Mouse (Mus musculus): ENCODE data around the gene Cib4. TPM values are rescaled to one million over a fixed set of nuclear protein-coding genes. Genes with fewer than 3 reads are reported as not detected.

Gene Cib4
- polyA plus RNA-seq (2014; fragmentation: Nextera tagmentation; extraction: Ambion mirVana) = not detected in 2 replicates

GRCm38 (mm10) chr5:30545698-30546097 lies at the start of gene Cib4:
Gene Cib4 (minus strand): TSS chr5:30545836.
- H3K4me2 ChIP-seq = no peak within 1 kb of the TSS
- H3K9me3 ChIP-seq (ENCODE audit: control insufficient read depth, low read length) = no peaks in the 10 kb centered on the region
- WGBS = 49% methylated on average over 2 of the region's 2 CpGs
- no peaks in the 10 kb centered on the region for H3K27me3 ChIP-seq (ENCODE audit: control insufficient read depth, insufficient read depth, low read length)
- no peak within 1 kb of the TSS for H3K9ac ChIP-seq (ENCODE audit: low read length)
- ATAC-seq (ENCODE audit: low FRiP score) (no peak), DNase-seq (ENCODE audit: low spot score, missing footprints) (no peak)
- no peak within 1 kb of the TSS for H3K27ac ChIP-seq (ENCODE audit: low read depth, low read length)
- no peaks in the 10 kb centered on the region for H3K4me1 ChIP-seq (ENCODE audit: control insufficient read depth, insufficient read depth, low read length)
- H3K36me3 ChIP-seq (ENCODE audit: control insufficient read depth, insufficient read depth, low read length) = no peaks in the 10 kb centered on the region
- no peak within 1 kb of the TSS for H3K4me3 ChIP-seq (ENCODE audit: low read depth, low read length)

GRCm38 (mm10) chr5:30594953-30595560 lies 49.4 kb upstream of the Cib4 start:
- peaks cover 3% of the 10 kb centered on the region; the same call in 1 of the 2 replicates for H3K27me3 ChIP-seq (ENCODE audit: control insufficient read depth, insufficient read depth, low read length)
- DNase-seq (ENCODE audit: low spot score, missing footprints) (peak; percentile 84), ATAC-seq (ENCODE audit: low FRiP score) (no peak)
- no peaks in the 10 kb centered on the region for H3K9me3 ChIP-seq (ENCODE audit: control insufficient read depth, low read length)
- H3K36me3 ChIP-seq (ENCODE audit: control insufficient read depth, insufficient read depth, low read length) = no peaks in the 10 kb centered on the region
- no peak overlapping the region for H3K27ac ChIP-seq (ENCODE audit: low read depth, low read length)
- H3K4me1 ChIP-seq (ENCODE audit: control insufficient read depth, insufficient read depth, low read length) = peaks cover 9% of the 10 kb centered on the region
- H3K9ac ChIP-seq (ENCODE audit: low read length) = no peak overlapping the region
- H3K4me2 ChIP-seq = no peak overlapping the region
- H3K4me3 ChIP-seq (ENCODE audit: low read depth, low read length) = no peak overlapping the region
- WGBS = 37% methylated on average over 6 of the region's 6 CpGs

GRCm38 (mm10) chr5:30593811-30594504 lies 48.3 kb upstream of the Cib4 start:
- Histone ChIP-seq H3K36me3 (ENCODE audit: control insufficient read depth, insufficient read depth, low read length) (no peaks in the 10 kb centered on the region), H3K4me1 (ENCODE audit: control insufficient read depth, insufficient read depth, low read length) (peaks cover 9% of the 10 kb centered on the region), H3K27me3 (ENCODE audit: control insufficient read depth, insufficient read depth, low read length) (peaks cover 14% of the 10 kb centered on the region), H3K4me3 (ENCODE audit: low read depth, low read length) (no peak overlapping the region), H3K4me2 (no peak overlapping the region), H3K9me3 (ENCODE audit: control insufficient read depth, low read length) (no peaks in the 10 kb centered on the region), H3K27ac (ENCODE audit: low read depth, low read length) (no peak overlapping the region), H3K9ac (ENCODE audit: low read length) (no peak overlapping the region)
- DNase-seq (ENCODE audit: low spot score, missing footprints) = peak; percentile 59
- no peak for ATAC-seq (ENCODE audit: low FRiP score)
- 46% methylated on average over 10 of the region's 10 CpGs for WGBS

DNA sequence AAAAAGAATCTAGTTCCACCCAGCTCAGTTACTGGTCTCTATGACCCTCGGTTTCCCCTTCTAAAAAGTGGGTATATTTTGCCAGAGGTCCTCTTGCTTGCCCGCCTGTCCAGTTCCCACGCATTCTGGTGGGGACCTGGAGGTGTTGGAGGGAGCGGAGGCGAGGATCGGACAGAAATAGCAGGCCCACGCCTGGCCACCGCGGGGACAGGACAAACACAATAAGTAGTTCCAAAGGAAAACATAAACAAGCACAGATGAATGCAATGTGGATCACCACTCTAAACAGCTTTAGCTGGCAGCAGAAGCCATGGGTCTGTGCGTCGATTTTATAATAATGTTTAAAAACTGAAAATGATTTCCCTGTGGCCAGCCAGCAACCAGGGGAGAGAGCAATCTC lies 47.7 kb upstream of the Cib4 start:
- Histone ChIP-seq H3K9ac (ENCODE audit: low read length) (no peak overlapping the region), H3K9me3 (ENCODE audit: control insufficient read depth, low read length) (no peaks in the 10 kb centered on the region)

GRCm38 (mm10) chr5:30592279-30592980 lies 46.8 kb upstream of the Cib4 start:
- WGBS = 78% methylated on average over 11 of the region's 11 CpGs

More for the DNA sequence above, 47.7 kb upstream of the Cib4 start:
- Histone ChIP-seq H3K36me3 (ENCODE audit: control insufficient read depth, insufficient read depth, low read length) (no peaks in the 10 kb centered on the region), H3K27ac (ENCODE audit: low read depth, low read length) (no peak overlapping the region), H3K4me1 (ENCODE audit: control insufficient read depth, insufficient read depth, low read length) (peaks cover 15% of the 10 kb centered on the region), H3K27me3 (ENCODE audit: control insufficient read depth, insufficient read depth, low read length) (peaks cover 20% of the 10 kb centered on the region), H3K4me3 (ENCODE audit: low read depth, low read length) (no peak overlapping the region), H3K4me2 (no peak overlapping the region)
- DNase-seq (ENCODE audit: low spot score, missing footprints) = no peak
- ATAC-seq (ENCODE audit: low FRiP score) = no peak
- 82% methylated on average over 11 of the region's 11 CpGs for WGBS

DNA sequence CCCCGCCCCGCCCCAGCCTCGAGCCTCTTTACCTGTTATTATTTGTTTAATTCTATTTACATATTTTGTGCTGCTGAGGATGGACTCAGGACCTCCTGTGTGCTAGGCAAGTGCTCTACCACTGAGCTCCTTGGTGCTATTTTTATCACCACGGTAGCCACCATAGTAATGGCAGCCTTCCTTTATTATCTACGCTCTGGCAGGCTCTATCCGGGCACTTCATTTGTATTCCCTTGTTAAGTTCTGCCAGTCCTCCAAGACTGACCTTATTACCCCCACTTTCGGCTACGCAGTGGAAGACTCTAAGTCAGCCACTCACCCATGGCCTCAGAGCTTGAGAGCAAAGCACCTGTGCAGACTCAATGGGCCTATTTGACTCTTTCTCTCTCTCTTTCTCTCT lies 46.1 kb upstream of the Cib4 start:
- Histone ChIP-seq H3K9me3 (ENCODE audit: control insufficient read depth, low read length) (no peaks in the 10 kb centered on the region), H3K4me1 (ENCODE audit: control insufficient read depth, insufficient read depth, low read length) (peaks cover 15% of the 10 kb centered on the region), H3K4me3 (ENCODE audit: low read depth, low read length) (no peak overlapping the region), H3K27me3 (ENCODE audit: control insufficient read depth, insufficient read depth, low read length) (peaks cover 28% of the 10 kb centered on the region), H3K27ac (ENCODE audit: low read depth, low read length) (no peak overlapping the region), H3K9ac (ENCODE audit: low read length) (no peak overlapping the region), H3K4me2 (no peak overlapping the region), H3K36me3 (ENCODE audit: control insufficient read depth, insufficient read depth, low read length) (no peaks in the 10 kb centered on the region)
- ATAC-seq (ENCODE audit: low FRiP score) (no peak), DNase-seq (ENCODE audit: low spot score, missing footprints) (peak; percentile 82)
- 88% methylated on average over 8 of the region's 8 CpGs for WGBS

More at GRCm38 (mm10) chr5:30592279-30592980, 46.8 kb upstream of the Cib4 start:
- H3K4me2 ChIP-seq = no peak overlapping the region
- H3K36me3 ChIP-seq (ENCODE audit: control insufficient read depth, insufficient read depth, low read length) = no peaks in the 10 kb centered on the region
- H3K27ac ChIP-seq (ENCODE audit: low read depth, low read length) = no peak overlapping the region
- H3K27me3 ChIP-seq (ENCODE audit: control insufficient read depth, insufficient read depth, low read length) = peaks cover 23% of the 10 kb centered on the region
- H3K9me3 ChIP-seq (ENCODE audit: control insufficient read depth, low read length) = no peaks in the 10 kb centered on the region
- H3K4me3 ChIP-seq (ENCODE audit: low read depth, low read length) = no peak overlapping the region
- peaks cover 15% of the 10 kb centered on the region for H3K4me1 ChIP-seq (ENCODE audit: control insufficient read depth, insufficient read depth, low read length)
- ATAC-seq (ENCODE audit: low FRiP score) (no peak), DNase-seq (ENCODE audit: low spot score, missing footprints) (peak; percentile 60)
- H3K9ac ChIP-seq (ENCODE audit: low read length) = no peak overlapping the region

DNA sequence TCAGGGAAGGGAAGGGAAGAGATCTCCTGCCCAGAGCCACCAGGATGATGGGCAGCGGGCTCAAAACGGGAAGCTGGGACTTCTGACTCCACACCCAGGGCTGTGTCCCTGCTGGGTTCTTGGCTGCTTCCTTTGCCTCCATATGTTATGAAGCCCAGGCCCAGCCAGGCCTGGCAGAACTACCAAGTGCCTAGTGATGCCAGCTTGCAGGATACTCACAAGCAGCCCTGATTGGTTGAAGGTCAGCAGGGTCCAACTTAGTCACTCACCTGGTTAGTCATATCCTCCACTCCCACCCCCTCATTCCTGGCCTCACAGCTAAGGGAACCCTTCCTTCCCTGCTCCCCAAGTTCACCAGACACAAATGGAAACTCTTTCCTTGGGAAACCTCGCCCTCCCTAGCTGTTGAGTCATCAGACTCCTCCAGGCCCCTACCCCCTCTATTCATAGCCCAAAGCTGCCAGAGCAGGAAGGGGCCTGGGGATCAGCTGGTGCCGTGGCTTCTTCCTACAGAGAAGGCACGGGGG lies 45.6 kb upstream of the Cib4 start:
- peak; percentile 75 for DNase-seq (ENCODE audit: low spot score, missing footprints)
- H3K27me3 ChIP-seq (ENCODE audit: control insufficient read depth, insufficient read depth, low read length) = peaks cover 28% of the 10 kb centered on the region

DNA sequence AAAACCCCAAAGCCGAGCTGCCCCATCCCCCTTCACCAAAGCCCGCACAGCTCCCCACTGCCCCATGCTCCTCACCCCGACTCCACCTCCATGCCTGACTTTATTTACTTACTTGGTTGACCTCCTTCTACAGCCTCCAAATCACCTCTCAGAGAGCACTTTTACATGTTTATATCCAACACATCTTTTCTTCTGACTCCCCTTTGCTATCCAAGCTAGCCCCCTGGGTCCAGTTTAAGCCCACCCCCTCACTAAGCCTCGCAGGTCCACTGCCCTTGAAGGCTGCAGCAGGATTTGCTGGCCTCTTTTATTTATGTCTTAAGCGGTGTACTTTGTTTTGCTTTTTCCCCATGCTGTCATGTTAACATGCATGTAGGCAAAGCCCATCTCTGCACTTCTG lies 44.6 kb upstream of the Cib4 start:
- no peak for DNase-seq (ENCODE audit: low spot score, missing footprints)
- H3K36me3 ChIP-seq (ENCODE audit: control insufficient read depth, insufficient read depth, low read length) = no peaks in the 10 kb centered on the region
- WGBS = 75% methylated on average over 5 of the region's 5 CpGs
- no peak overlapping the region for H3K27ac ChIP-seq (ENCODE audit: low read depth, low read length)
- ATAC-seq (ENCODE audit: low FRiP score) = no peak
- peaks cover 15% of the 10 kb centered on the region for H3K4me1 ChIP-seq (ENCODE audit: control insufficient read depth, insufficient read depth, low read length)
- H3K4me2 ChIP-seq = no peak overlapping the region
- no peak overlapping the region for H3K9ac ChIP-seq (ENCODE audit: low read length)
- H3K9me3 ChIP-seq (ENCODE audit: control insufficient read depth, low read length) = no peaks in the 10 kb centered on the region
- H3K27me3 ChIP-seq (ENCODE audit: control insufficient read depth, insufficient read depth, low read length) = peaks cover 30% of the 10 kb centered on the region
- H3K4me3 ChIP-seq (ENCODE audit: low read depth, low read length) = no peak overlapping the region

More for the DNA sequence above, 45.6 kb upstream of the Cib4 start:
- H3K4me3 ChIP-seq (ENCODE audit: low read depth, low read length) = no peak overlapping the region
- no peak overlapping the region for H3K9ac ChIP-seq (ENCODE audit: low read length)
- WGBS = 52% methylated on average over 5 of the region's 5 CpGs
- H3K4me2 ChIP-seq = no peak overlapping the region
- peaks cover 15% of the 10 kb centered on the region for H3K4me1 ChIP-seq (ENCODE audit: control insufficient read depth, insufficient read depth, low read length)
- H3K9me3 ChIP-seq (ENCODE audit: control insufficient read depth, low read length) = no peaks in the 10 kb centered on the region
- ATAC-seq (ENCODE audit: low FRiP score) = no peak
- H3K27ac ChIP-seq (ENCODE audit: low read depth, low read length) = no peak overlapping the region
- no peaks in the 10 kb centered on the region for H3K36me3 ChIP-seq (ENCODE audit: control insufficient read depth, insufficient read depth, low read length)

- Histone ChIP-seq H3K4me3 (ENCODE audit: low read depth, low read length) (no peak overlapping the region), H3K27me3 (ENCODE audit: control insufficient read depth, insufficient read depth, low read length) (peaks cover 30% of the 10 kb centered on the region)
Measured at GRCm38 (mm10) chr5:30589546-30589945, 43.9 kb upstream of the Cib4 start.

More at GRCm38 (mm10) chr5:30589546-30589945, 43.9 kb upstream of the Cib4 start:
- Histone ChIP-seq H3K4me1 (ENCODE audit: control insufficient read depth, insufficient read depth, low read length) (peaks cover 11% of the 10 kb centered on the region), H3K9ac (ENCODE audit: low read length) (no peak overlapping the region), H3K4me2 (no peak overlapping the region), H3K36me3 (ENCODE audit: control insufficient read depth, insufficient read depth, low read length) (no peaks in the 10 kb centered on the region), H3K27ac (ENCODE audit: low read depth, low read length) (no peak overlapping the region), H3K9me3 (ENCODE audit: control insufficient read depth, low read length) (no peaks in the 10 kb centered on the region)
- 77% methylated on average over 3 of the region's 3 CpGs for WGBS
- no peak for DNase-seq (ENCODE audit: low spot score, missing footprints)
- ATAC-seq (ENCODE audit: low FRiP score) = no peak
